Mouse (Mus musculus): ENCODE measurements around the gene Ddx51.

- TF ChIP-seq CTCF (IDR thresholded peaks at IDR 0.05) (no peak), POLR2A (IDR thresholded peaks at IDR 0.05; ENCODE audit: insufficient read depth, low read depth, low read length) (no peak), EP300 (IDR thresholded peaks at IDR 0.05; ENCODE audit: insufficient read depth, low read depth, low read length) (no peak)
Measured at GRCm38 (mm10) chr5:110653686-110654085, 435 bp downstream of the Ddx51 start.

All from heart, adult 2 months (tissue).